Mouse (Mus musculus) cerebellum, adult 2 months (tissue): ENCODE data around the gene Vangl1.
"Not testable (repeated sequence)": the region's sequence is repeated elsewhere in the genome, so short reads cannot be mapped to it uniquely, and the experiment has no call there.

Experiments used
- CTCF ChIP-seq: fragments of 200-500 bp; IDR thresholded peaks from 2 replicates; pipeline ENCODE4 v1.5.1; 2011; ENCODE audit warnings: low read depth, mild to moderate bottlenecking, control low read depth, low read length, moderate library complexity, borderline replicate concordance; ENCODE audit not compliant: insufficient read depth
- POLR2A ChIP-seq: fragments of 200-500 bp; IDR thresholded peaks from 2 replicates; pipeline ENCODE4 v1.6.1; 2011; ENCODE audit warnings: low read length, control low read depth, borderline replicate concordance; ENCODE audit not compliant: insufficient read depth

GRCm38 (mm10) chr3:102163861-102164260, 40.6 kb downstream of the Vangl1 start:
- TF ChIP-seq POLR2A, CTCF: not testable (repeated sequence)
